Mouse (Mus musculus) gastrocnemius, postnatal 36 days (tissue): ENCODE results near the gene Yars. TPM values are rescaled to one million over a fixed set of nuclear protein-coding genes. Genes with fewer than 3 reads are reported as not detected.

Experiments used
- DNase-seq, 2 experiments: peaks; one replicate each; pipeline ENCODE4 v3.0.0; 2022
- intact Hi-C: fragments of 180-260 bp; cut with DNase I; formaldehyde crosslinking; loops from one replicate; pipeline ENCODE4 v1.15.1; 2025
- long read RNA-seq, 2 experiments: library from polyadenylated mRNA; stranded (forward); transcript quantifications; one replicate each; pipeline ENCODE4 v2.0.0; 2021
- total RNA-seq, 2 experiments: library from RNA; stranded (reverse); gene quantifications; 2 replicates each; pipeline ENCODE4 v1.2.3; 2021

The Yars gene
- total RNA-seq = 10 to 100 TPM; 38.0 to 39.8 TPM
- long read RNA-seq, experiment 1, transcript Yars-201 (13 exons, 2,909 nt) = major isoform, 37 of 46 reads
- long read RNA-seq, experiment 1, partial matches to known transcripts = 4 of 46 reads
- long read RNA-seq, experiment 1, other reads (novel, unspliced or antisense) = 5 of 46 reads
- long read RNA-seq, experiment 2, transcript Yars-201 (13 exons, 2,909 nt) = major isoform, 27 of 35 reads
- long read RNA-seq, experiment 2, partial matches to known transcripts = 7 of 35 reads
- long read RNA-seq, experiment 2, other reads (novel, unspliced or antisense) = 1 of 35 reads

DNA sequence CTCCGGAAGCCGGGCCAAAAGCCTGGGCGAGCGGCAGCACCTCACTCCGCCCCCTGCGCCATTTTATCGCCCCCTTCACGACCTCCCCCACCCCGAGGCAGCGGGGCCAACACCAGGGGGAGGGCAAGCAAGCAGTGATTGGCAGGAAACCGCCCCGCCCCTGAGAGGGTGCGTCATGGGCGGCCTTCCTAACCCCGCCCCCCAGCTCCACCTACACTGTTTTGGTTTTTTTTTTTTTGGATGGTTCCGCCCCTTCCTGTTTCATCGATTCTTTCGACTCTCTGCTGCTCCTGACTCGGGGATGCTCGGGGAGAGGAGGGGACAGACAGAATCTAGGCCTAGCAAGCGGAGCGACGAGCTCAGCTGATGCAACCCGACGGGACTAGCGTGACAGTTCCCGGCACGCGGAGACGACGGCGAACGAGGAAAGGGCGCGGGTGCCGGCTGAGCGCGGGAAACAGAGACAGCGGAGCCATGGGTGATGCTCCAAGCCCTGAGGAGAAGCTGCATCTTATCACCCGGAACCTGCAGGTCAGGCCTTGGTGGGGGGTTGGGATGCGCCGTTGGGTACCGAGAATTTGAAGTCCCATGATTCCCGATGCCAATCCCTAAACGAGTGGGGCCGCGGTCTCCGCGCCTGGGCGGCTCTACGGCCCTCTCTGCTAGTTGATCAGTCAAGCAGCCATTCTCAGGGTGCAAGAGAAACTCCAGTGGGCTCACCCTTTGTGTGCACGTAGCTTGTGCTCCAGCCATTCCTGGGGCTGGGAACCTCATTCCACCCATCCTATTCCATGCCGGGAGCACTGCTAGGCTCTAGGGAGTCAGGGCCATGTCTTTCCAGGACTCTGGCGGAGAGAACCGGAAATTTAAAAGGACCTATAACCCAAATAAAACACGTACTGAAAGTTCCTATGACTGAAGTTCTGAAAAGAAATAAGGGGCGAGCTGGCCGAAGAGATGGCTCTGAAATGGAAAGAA, at the start of gene Yars, which contains the start of gene S100pbp:
Gene Yars (plus strand): TSS at position 219 of the 978 bp plus-strand sequence.
Gene S100pbp (minus strand): TSS at position 186 of the 978 bp plus-strand sequence.
- DNase-seq = peak; percentile 95
- intact Hi-C loops = no loop called here

DNA sequence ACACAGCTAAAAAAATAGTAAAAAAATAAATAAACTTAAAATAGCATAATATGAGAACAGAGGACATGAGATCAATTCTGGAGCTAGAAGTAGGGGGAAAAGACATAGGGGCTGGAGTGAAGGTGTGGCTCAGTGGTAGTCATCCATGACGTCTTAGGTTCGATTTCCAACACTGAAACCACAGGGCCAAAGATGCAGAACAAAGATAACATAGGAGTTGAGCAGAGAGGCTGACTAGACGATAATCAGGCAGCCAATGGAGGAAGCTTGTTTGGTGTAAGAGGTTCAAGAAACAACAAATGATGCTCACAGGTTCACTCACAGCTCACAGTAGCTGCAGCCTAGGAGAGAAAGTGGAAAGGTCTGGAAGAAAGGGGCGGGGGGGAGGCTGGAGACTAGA, 48.8 kb upstream of the Yars start:
- intact Hi-C loops = no loop called here
- no peak for DNase-seq

DNA sequence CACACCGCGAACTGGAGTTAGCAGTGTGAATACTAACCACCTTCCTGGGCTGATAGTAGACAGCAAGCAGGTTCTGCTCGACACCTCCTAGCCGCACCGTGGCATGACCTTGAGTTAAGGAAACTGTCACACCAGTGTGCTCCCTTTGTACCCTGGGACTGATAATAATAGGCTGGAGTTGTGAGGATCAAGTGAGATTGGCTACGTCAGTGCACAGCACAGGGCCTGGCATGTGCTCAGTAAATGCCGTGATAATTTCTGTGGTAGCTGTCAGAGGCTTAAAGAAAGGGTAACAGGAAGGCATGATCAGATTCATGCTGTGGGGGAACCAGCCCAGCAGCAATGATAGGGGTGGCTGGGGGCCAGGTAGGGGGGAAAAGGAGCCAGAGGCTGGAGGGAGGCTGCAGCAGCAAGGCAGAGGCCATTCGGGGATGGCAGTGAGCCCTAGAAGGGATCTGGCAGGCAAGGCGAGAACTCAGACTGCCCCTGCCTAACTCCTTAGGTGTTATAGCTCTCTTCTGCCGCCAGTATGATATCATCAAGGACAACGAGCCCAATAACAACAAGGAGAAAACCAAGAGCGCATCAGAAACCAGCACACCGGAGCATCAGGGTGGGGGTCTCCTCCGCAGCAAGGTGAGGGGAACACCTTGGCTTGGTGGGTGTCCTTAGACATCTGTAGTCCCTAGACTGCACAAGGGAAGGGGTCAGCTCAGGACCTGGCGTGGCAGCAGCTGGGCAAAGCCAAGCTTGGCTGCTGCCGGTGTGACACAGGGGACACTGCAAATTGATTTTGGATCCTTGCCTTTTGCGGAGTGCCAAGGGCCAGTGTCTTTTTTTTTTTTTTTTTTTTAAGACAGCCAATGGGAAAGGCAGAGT, 47.8 kb upstream of the Yars start:
- intact Hi-C loops = no loop called here
- DNase-seq = no peak

DNA sequence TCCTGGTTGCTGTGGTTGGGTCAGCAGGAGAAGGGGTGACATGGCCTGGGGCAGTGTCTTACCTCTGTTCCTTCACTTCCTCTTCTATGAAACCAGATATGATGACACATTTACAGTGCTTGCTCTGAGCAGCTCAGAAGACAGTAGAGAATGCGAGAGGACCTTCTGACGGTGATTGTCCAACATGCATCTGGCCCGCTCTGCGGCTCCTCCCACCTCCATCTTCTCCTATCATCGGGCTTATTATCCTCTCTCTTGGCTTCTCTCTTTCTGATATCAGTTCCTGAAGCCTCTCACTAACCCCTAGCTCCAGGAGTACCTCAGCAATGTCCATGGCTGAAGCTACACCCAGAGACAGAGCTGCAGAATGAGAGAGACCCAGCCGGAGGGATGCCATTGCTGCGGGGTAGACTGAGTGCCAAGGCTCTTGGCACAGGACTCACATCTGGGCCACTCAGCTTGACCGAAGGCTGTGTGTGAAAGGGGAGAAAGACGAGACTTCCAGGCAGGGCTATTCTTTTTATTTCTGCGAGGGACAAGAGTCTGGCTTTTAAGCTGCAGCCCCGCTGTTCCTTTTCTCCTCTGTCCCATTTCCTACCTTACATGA, 47.0 kb upstream of the Yars start:
- intact Hi-C loops = no loop called here
- DNase-seq = no peak

DNA sequence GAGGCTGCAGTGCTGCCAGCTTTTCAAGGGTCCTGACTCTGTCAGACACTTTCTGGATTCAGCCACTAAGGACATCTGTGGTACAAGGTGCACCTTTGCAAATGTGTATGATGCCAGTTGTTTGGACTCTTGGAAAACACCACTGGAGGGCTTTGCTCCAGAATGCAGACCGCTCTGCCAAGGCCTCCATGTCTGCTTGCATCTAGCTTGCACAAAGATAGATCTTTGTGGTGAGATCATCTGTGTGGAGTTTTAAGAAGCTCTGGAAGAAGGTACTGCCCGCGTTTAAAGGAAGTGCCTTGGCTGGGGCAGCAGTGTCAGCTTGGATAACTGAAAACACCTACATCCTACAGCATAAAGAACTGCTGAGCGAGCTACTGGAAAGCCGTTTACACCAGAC, 46.1 kb upstream of the Yars start:
- intact Hi-C loops = no loop called here
- DNase-seq = no peak

DNA sequence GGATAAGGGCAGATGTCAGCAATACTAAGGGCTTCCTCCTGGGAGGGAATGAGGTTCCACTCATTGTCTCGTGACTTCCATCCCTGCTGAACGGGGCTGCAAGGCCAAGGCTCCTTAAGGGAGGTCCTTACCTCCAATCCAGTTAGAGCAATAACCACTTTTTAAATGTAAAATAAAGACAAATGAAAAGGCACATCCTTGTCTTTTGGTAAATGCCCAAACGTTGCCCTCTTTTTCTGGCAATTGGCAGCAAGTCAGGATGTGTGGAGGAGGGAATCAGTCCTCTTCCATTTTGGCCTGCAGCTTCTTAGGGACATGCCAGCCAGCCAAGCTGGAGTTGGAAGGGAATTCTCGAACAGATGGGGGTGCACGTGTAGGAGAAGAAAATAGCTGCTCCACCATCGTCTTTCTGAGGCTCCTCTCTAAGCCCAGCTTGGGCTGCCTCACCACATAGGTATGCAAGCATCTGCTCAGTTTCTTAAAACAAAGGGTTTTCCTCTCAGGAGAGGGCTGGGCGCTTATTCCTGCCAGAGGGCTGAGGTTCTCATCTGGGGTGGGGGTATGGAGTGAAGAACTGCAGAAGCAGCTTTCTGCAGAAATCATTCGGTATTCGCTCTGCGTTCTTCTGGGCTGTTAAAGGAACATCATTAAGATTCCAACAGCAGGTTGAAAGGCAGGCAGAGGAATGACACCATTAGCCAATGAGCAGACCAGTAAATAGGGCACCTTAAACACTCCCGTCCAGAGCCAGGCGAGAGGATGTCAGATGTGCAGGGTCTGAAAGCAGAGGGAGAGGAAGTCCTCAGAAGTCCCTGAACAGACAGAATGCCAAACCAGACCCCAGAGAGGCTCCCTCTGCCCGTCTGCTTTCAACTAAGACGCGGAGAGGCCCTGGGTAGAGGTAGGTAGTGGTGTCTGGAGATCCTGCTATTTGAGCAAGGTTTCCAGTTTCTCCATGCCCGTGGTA, 44.9 kb upstream of the Yars start:
- intact Hi-C loops = no loop called here
- no peak for DNase-seq

DNA sequence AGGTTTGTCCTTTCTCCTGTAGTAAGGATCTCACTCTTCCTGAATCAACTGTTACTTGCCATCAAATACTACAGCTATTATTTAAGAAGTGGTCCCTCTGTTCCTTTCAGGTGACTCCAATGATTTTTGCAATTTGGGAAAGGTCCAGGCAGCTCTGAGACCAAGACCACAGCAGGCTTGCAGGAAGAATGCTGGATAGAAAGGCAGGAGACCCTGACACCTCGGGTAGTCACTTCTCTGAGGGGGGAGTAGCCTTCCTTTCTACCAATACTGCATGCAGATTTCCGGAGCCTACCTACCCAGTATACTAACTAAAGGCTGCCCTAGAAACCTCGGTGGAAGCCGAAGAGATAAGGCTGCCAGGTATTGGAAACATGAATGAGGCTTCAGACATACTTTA, 44.1 kb upstream of the Yars start:
- intact Hi-C loops = no loop called here
- DNase-seq = no peak

DNA sequence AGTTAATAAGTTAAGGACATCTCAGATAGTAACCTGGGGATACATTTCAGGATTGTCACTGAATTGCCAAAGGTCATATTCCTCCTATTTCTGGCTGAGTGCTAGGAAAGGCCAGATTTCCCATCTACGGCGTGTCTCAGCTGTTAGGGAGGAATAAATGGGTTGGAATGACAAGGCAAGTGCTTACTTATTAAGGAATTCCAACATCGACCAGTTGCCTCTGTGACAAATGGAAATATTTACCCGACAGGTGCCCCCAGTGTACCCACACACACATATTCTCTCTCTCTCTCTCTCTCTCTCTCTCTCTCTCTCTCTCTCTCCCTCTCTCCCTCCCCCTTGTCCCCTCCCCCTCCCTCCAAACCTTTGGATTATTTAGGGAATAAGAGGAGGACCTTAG, 43.6 kb upstream of the Yars start:
- DNase-seq = no peak
- intact Hi-C loops = no loop called here

DNA sequence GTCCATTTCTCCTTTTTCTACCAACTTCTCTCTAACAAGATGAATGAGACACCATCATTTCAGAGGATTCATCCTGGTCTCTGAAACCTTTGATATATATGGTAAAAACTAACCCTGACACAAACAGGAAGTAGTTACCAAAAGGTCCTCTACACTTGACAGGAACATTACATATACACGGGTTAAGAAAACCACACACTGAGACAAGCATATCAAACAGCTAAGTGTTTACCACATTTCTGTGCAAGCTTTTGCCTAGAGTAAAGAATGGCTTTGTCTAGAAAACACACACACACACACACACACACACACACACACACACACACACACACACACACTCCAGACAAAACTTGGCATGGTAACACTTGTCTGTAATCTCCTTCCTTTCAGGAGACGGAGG, 43.2 kb upstream of the Yars start:
- no peak for DNase-seq
- intact Hi-C loops = no loop called here

DNA sequence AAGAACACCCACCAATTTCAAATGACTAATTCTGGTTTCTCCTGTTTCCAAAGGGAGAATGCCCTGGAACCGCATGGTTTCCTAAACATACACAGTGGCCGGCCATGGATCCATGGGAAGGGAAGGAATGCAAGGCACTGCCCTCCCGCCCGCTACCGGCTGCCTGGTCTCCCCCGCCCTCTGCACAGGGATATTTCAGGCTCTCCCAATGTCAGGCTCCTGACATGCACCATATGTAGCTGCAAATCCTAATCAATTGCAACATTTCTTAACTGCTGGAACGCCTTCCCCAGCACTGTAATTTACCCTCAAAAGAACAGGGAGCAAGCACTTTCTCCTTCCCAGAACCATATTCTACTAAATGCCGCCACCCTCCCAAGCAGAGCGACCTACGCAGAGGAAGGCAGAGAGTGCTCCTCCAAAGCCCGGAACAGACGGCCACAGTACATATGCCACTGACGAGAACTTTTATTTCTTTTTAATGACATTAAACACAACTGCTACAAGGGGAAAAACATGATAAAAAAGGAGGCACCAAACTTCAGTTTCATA, 41.9 kb upstream of the Yars start:
- intact Hi-C loops = no loop called here
- DNase-seq = no peak

DNA sequence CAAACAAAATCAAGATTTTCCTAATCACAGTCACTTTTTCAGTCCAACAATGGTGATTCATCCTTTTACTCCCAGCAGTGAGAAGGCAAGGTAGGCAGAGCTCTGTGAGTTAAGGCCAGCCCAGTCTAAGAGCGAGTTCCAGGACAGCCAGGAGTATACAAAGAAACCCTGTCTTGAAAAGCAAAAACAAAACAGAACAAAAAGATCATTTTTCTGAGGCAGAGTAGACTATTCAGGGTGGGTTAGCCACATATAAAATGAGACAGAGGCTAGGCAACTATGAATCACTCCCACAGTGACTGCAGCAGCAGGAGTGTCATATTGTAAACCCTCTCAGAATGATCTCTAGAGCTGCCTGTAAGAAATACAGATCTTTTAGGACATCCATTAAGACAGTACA, 40.2 kb upstream of the Yars start:
- DNase-seq = no peak
- intact Hi-C loops = no loop called here

DNA sequence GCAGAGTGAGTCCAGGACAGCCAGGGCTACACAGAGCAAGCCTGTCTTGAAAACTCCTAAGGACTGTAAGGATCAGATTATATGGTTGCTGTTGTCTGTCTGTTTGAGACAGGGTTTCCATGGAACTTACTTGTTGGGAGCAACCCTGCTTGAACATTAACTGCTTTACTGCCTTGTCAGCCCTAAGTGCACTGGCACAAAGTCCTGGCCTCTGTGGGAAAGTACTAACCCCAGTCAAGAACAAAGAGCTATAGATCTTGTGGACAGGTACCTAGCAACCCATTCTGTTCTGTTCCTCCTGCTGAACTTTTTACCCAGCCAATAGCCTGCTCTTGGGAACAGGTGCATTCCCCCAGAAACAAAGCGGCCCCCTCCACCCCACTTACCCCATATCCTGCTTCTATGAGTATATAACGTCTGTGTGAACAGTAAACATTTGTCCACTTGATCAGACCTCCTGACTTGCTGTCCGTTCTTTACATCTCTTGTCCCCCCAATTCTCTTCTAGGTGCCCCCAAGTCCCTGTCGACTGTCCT, 38.2 kb upstream of the Yars start:
- DNase-seq = no peak
- intact Hi-C loops = no loop called here

DNA sequence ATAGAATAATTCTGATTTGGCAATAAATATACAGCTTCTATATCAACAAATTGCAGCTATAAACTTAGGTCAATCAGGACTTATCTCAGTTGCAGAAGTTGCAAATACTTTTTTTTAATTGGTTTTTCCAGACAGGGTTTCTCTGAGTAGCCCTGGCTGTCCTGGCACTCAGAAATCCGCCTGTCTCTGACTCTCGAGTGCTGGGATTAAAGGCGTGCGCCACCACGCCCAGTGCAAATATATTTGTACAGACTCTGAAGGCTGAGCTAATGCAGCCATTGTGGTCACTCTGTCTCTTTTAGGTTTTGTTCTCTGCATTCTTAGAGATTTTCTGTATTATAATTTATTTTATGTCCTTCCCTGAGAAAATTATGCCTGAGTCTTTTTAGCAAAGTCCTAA, 32.0 kb upstream of the Yars start:
- intact Hi-C loops = no loop called here
- no peak for DNase-seq

DNA sequence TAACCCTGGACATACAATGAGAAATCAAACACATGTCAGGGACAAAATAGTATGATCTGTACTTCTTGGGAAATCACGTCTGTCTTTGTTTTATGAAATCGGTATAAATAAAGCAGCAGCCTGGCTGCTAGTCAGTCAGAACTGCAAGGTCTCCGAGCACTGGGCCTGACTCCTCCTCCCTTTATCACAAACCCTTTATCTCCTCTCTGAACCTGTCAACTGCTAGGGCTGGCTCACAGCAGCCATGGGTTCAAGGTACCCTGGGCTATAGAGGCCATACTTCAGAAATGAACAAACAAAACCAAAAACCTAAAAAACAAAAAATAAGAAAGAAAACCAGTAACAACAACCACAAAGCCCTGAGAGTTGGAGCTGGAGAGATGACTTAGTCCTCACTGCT, 31.0 kb upstream of the Yars start:
- intact Hi-C loops = no loop called here
- DNase-seq = no peak

DNA sequence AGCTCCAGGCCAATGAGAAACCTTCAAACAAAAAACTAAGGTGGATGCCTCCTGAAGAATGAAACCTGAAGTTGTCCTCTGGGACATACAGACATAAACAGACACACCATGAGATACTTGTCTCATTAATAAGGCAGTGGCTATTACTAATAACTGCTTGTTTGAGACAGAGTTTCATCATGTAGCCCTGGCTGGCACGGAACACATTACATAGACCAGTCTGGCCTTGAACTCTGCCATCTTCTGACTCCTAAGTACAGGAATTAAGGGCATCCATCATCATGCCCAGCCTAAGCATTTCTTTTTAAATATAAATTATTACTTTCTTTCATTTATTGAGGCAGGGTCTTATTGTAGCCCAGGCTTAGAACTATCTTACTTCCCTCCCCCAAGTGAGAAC, 28.5 kb upstream of the Yars start:
- no peak for DNase-seq

DNA sequence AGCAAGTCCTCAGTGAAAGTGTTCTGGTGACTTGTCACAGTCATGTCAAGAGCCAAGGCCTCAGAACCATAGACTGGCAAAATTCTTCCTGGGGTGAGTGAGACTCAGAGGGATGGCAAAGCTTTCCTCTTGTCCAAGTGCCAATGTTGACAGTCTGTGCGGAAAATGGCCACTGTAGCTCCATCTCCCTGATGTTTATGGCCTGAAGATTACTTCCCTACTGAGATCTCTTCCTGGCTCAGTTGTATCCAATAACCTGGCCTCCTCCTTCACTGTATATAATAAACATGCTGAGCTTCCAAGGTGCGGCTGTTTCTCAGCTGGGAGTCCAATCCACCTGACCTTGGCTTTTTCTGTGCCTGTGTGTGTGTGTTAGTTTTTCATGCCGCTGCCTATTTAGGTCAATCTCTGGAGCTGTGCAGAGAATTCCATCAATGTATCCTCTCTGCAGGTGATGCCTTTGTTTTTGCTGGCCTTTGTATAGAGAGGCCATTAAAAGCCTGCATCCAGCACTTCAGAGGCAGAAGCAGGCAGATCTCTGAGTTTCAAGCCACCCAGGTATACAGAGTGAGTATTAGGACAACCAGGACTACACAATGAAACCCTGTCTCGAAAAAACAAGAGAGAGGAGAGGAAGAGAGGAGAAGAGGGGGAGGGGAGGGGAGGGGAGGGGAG, 27.8 kb upstream of the Yars start:
- intact Hi-C loops = no loop called here
- DNase-seq = no peak

More for the DNA sequence above, 28.5 kb upstream of the Yars start:
- intact Hi-C loops = no loop called here

DNA sequence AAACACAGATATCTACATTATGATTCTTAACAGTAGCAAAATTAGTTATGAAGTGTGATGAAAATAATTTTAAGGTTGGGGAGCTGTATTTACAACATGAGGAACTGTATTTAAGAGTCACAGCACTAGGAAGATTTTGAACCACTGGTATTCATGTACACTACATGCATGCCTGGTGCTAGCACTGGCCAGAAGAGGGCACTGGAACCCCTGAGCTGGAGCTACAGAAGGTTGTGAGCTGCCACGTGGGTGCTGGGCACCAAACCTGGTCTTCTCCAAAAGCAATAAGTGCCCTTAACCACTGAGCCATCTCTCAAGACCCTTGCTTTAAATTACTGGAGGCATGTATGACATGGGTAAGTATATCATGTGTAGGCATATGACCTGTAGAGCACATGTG, 17.0 kb upstream of the Yars start:
- intact Hi-C loops = no loop called here

DNA sequence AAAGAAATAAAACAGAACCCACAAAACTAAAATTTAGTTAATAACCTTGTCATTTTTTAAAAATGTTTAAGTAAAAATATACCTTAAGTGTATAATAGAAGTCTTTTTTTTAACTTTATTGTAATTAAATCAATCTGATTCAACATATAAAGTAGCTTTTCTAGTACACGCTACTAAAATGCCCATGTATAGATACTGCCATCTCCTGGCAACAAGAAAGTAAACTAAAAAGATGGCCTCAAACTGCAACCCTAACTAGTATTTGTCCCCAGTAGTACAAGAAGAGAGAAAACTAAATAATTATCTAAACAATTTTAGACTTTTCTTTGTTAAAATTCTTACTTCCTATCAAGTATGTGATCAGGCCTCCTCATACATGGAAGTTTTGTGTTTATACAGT, 10.0 kb upstream of the Yars start:
- intact Hi-C loops = no loop called here
- no peak for DNase-seq

More for the DNA sequence above, 17.0 kb upstream of the Yars start:
- no peak for DNase-seq
